Mouse (Mus musculus) cerebellum, adult 9-10 months (tissue): ENCODE data around the gene Yars.

Experiments
- DNase-seq: peaks from one replicate; pipeline ENCODE4 v3.0.0; 2022

The Yars gene

DNA sequence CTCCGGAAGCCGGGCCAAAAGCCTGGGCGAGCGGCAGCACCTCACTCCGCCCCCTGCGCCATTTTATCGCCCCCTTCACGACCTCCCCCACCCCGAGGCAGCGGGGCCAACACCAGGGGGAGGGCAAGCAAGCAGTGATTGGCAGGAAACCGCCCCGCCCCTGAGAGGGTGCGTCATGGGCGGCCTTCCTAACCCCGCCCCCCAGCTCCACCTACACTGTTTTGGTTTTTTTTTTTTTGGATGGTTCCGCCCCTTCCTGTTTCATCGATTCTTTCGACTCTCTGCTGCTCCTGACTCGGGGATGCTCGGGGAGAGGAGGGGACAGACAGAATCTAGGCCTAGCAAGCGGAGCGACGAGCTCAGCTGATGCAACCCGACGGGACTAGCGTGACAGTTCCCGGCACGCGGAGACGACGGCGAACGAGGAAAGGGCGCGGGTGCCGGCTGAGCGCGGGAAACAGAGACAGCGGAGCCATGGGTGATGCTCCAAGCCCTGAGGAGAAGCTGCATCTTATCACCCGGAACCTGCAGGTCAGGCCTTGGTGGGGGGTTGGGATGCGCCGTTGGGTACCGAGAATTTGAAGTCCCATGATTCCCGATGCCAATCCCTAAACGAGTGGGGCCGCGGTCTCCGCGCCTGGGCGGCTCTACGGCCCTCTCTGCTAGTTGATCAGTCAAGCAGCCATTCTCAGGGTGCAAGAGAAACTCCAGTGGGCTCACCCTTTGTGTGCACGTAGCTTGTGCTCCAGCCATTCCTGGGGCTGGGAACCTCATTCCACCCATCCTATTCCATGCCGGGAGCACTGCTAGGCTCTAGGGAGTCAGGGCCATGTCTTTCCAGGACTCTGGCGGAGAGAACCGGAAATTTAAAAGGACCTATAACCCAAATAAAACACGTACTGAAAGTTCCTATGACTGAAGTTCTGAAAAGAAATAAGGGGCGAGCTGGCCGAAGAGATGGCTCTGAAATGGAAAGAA, at the start of gene Yars, which contains the start of gene S100pbp:
Yars (plus strand) TSS at position 219 of the 978 bp plus-strand sequence.
S100pbp (minus strand) TSS at position 186 of the 978 bp plus-strand sequence.
- peak; percentile 98 for DNase-seq

DNA sequence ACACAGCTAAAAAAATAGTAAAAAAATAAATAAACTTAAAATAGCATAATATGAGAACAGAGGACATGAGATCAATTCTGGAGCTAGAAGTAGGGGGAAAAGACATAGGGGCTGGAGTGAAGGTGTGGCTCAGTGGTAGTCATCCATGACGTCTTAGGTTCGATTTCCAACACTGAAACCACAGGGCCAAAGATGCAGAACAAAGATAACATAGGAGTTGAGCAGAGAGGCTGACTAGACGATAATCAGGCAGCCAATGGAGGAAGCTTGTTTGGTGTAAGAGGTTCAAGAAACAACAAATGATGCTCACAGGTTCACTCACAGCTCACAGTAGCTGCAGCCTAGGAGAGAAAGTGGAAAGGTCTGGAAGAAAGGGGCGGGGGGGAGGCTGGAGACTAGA, 48.8 kb upstream of the Yars start:
- no peak for DNase-seq

DNA sequence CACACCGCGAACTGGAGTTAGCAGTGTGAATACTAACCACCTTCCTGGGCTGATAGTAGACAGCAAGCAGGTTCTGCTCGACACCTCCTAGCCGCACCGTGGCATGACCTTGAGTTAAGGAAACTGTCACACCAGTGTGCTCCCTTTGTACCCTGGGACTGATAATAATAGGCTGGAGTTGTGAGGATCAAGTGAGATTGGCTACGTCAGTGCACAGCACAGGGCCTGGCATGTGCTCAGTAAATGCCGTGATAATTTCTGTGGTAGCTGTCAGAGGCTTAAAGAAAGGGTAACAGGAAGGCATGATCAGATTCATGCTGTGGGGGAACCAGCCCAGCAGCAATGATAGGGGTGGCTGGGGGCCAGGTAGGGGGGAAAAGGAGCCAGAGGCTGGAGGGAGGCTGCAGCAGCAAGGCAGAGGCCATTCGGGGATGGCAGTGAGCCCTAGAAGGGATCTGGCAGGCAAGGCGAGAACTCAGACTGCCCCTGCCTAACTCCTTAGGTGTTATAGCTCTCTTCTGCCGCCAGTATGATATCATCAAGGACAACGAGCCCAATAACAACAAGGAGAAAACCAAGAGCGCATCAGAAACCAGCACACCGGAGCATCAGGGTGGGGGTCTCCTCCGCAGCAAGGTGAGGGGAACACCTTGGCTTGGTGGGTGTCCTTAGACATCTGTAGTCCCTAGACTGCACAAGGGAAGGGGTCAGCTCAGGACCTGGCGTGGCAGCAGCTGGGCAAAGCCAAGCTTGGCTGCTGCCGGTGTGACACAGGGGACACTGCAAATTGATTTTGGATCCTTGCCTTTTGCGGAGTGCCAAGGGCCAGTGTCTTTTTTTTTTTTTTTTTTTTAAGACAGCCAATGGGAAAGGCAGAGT, 47.8 kb upstream of the Yars start:
- no peak for DNase-seq

DNA sequence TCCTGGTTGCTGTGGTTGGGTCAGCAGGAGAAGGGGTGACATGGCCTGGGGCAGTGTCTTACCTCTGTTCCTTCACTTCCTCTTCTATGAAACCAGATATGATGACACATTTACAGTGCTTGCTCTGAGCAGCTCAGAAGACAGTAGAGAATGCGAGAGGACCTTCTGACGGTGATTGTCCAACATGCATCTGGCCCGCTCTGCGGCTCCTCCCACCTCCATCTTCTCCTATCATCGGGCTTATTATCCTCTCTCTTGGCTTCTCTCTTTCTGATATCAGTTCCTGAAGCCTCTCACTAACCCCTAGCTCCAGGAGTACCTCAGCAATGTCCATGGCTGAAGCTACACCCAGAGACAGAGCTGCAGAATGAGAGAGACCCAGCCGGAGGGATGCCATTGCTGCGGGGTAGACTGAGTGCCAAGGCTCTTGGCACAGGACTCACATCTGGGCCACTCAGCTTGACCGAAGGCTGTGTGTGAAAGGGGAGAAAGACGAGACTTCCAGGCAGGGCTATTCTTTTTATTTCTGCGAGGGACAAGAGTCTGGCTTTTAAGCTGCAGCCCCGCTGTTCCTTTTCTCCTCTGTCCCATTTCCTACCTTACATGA, 47.0 kb upstream of the Yars start:
- no peak for DNase-seq

DNA sequence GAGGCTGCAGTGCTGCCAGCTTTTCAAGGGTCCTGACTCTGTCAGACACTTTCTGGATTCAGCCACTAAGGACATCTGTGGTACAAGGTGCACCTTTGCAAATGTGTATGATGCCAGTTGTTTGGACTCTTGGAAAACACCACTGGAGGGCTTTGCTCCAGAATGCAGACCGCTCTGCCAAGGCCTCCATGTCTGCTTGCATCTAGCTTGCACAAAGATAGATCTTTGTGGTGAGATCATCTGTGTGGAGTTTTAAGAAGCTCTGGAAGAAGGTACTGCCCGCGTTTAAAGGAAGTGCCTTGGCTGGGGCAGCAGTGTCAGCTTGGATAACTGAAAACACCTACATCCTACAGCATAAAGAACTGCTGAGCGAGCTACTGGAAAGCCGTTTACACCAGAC, 46.1 kb upstream of the Yars start:
- no peak for DNase-seq

DNA sequence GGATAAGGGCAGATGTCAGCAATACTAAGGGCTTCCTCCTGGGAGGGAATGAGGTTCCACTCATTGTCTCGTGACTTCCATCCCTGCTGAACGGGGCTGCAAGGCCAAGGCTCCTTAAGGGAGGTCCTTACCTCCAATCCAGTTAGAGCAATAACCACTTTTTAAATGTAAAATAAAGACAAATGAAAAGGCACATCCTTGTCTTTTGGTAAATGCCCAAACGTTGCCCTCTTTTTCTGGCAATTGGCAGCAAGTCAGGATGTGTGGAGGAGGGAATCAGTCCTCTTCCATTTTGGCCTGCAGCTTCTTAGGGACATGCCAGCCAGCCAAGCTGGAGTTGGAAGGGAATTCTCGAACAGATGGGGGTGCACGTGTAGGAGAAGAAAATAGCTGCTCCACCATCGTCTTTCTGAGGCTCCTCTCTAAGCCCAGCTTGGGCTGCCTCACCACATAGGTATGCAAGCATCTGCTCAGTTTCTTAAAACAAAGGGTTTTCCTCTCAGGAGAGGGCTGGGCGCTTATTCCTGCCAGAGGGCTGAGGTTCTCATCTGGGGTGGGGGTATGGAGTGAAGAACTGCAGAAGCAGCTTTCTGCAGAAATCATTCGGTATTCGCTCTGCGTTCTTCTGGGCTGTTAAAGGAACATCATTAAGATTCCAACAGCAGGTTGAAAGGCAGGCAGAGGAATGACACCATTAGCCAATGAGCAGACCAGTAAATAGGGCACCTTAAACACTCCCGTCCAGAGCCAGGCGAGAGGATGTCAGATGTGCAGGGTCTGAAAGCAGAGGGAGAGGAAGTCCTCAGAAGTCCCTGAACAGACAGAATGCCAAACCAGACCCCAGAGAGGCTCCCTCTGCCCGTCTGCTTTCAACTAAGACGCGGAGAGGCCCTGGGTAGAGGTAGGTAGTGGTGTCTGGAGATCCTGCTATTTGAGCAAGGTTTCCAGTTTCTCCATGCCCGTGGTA, 44.9 kb upstream of the Yars start:
- peak; percentile 95 for DNase-seq

DNA sequence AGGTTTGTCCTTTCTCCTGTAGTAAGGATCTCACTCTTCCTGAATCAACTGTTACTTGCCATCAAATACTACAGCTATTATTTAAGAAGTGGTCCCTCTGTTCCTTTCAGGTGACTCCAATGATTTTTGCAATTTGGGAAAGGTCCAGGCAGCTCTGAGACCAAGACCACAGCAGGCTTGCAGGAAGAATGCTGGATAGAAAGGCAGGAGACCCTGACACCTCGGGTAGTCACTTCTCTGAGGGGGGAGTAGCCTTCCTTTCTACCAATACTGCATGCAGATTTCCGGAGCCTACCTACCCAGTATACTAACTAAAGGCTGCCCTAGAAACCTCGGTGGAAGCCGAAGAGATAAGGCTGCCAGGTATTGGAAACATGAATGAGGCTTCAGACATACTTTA, 44.1 kb upstream of the Yars start:
- DNase-seq = no peak

DNA sequence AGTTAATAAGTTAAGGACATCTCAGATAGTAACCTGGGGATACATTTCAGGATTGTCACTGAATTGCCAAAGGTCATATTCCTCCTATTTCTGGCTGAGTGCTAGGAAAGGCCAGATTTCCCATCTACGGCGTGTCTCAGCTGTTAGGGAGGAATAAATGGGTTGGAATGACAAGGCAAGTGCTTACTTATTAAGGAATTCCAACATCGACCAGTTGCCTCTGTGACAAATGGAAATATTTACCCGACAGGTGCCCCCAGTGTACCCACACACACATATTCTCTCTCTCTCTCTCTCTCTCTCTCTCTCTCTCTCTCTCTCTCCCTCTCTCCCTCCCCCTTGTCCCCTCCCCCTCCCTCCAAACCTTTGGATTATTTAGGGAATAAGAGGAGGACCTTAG, 43.6 kb upstream of the Yars start:
- no peak for DNase-seq

DNA sequence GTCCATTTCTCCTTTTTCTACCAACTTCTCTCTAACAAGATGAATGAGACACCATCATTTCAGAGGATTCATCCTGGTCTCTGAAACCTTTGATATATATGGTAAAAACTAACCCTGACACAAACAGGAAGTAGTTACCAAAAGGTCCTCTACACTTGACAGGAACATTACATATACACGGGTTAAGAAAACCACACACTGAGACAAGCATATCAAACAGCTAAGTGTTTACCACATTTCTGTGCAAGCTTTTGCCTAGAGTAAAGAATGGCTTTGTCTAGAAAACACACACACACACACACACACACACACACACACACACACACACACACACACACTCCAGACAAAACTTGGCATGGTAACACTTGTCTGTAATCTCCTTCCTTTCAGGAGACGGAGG, 43.2 kb upstream of the Yars start:
- DNase-seq = no peak

DNA sequence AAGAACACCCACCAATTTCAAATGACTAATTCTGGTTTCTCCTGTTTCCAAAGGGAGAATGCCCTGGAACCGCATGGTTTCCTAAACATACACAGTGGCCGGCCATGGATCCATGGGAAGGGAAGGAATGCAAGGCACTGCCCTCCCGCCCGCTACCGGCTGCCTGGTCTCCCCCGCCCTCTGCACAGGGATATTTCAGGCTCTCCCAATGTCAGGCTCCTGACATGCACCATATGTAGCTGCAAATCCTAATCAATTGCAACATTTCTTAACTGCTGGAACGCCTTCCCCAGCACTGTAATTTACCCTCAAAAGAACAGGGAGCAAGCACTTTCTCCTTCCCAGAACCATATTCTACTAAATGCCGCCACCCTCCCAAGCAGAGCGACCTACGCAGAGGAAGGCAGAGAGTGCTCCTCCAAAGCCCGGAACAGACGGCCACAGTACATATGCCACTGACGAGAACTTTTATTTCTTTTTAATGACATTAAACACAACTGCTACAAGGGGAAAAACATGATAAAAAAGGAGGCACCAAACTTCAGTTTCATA, 41.9 kb upstream of the Yars start:
- no peak for DNase-seq

DNA sequence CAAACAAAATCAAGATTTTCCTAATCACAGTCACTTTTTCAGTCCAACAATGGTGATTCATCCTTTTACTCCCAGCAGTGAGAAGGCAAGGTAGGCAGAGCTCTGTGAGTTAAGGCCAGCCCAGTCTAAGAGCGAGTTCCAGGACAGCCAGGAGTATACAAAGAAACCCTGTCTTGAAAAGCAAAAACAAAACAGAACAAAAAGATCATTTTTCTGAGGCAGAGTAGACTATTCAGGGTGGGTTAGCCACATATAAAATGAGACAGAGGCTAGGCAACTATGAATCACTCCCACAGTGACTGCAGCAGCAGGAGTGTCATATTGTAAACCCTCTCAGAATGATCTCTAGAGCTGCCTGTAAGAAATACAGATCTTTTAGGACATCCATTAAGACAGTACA, 40.2 kb upstream of the Yars start:
- DNase-seq = no peak

DNA sequence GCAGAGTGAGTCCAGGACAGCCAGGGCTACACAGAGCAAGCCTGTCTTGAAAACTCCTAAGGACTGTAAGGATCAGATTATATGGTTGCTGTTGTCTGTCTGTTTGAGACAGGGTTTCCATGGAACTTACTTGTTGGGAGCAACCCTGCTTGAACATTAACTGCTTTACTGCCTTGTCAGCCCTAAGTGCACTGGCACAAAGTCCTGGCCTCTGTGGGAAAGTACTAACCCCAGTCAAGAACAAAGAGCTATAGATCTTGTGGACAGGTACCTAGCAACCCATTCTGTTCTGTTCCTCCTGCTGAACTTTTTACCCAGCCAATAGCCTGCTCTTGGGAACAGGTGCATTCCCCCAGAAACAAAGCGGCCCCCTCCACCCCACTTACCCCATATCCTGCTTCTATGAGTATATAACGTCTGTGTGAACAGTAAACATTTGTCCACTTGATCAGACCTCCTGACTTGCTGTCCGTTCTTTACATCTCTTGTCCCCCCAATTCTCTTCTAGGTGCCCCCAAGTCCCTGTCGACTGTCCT, 38.2 kb upstream of the Yars start:
- DNase-seq = no peak

DNA sequence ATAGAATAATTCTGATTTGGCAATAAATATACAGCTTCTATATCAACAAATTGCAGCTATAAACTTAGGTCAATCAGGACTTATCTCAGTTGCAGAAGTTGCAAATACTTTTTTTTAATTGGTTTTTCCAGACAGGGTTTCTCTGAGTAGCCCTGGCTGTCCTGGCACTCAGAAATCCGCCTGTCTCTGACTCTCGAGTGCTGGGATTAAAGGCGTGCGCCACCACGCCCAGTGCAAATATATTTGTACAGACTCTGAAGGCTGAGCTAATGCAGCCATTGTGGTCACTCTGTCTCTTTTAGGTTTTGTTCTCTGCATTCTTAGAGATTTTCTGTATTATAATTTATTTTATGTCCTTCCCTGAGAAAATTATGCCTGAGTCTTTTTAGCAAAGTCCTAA, 32.0 kb upstream of the Yars start:
- no peak for DNase-seq

DNA sequence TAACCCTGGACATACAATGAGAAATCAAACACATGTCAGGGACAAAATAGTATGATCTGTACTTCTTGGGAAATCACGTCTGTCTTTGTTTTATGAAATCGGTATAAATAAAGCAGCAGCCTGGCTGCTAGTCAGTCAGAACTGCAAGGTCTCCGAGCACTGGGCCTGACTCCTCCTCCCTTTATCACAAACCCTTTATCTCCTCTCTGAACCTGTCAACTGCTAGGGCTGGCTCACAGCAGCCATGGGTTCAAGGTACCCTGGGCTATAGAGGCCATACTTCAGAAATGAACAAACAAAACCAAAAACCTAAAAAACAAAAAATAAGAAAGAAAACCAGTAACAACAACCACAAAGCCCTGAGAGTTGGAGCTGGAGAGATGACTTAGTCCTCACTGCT, 31.0 kb upstream of the Yars start:
- DNase-seq = no peak

DNA sequence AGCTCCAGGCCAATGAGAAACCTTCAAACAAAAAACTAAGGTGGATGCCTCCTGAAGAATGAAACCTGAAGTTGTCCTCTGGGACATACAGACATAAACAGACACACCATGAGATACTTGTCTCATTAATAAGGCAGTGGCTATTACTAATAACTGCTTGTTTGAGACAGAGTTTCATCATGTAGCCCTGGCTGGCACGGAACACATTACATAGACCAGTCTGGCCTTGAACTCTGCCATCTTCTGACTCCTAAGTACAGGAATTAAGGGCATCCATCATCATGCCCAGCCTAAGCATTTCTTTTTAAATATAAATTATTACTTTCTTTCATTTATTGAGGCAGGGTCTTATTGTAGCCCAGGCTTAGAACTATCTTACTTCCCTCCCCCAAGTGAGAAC, 28.5 kb upstream of the Yars start:
- no peak for DNase-seq

DNA sequence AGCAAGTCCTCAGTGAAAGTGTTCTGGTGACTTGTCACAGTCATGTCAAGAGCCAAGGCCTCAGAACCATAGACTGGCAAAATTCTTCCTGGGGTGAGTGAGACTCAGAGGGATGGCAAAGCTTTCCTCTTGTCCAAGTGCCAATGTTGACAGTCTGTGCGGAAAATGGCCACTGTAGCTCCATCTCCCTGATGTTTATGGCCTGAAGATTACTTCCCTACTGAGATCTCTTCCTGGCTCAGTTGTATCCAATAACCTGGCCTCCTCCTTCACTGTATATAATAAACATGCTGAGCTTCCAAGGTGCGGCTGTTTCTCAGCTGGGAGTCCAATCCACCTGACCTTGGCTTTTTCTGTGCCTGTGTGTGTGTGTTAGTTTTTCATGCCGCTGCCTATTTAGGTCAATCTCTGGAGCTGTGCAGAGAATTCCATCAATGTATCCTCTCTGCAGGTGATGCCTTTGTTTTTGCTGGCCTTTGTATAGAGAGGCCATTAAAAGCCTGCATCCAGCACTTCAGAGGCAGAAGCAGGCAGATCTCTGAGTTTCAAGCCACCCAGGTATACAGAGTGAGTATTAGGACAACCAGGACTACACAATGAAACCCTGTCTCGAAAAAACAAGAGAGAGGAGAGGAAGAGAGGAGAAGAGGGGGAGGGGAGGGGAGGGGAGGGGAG, 27.8 kb upstream of the Yars start:
- DNase-seq = peak; percentile 82

DNA sequence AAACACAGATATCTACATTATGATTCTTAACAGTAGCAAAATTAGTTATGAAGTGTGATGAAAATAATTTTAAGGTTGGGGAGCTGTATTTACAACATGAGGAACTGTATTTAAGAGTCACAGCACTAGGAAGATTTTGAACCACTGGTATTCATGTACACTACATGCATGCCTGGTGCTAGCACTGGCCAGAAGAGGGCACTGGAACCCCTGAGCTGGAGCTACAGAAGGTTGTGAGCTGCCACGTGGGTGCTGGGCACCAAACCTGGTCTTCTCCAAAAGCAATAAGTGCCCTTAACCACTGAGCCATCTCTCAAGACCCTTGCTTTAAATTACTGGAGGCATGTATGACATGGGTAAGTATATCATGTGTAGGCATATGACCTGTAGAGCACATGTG, 17.0 kb upstream of the Yars start:
- DNase-seq = no peak

DNA sequence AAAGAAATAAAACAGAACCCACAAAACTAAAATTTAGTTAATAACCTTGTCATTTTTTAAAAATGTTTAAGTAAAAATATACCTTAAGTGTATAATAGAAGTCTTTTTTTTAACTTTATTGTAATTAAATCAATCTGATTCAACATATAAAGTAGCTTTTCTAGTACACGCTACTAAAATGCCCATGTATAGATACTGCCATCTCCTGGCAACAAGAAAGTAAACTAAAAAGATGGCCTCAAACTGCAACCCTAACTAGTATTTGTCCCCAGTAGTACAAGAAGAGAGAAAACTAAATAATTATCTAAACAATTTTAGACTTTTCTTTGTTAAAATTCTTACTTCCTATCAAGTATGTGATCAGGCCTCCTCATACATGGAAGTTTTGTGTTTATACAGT, 10.0 kb upstream of the Yars start:
- peak; percentile 50 for DNase-seq

DNA sequence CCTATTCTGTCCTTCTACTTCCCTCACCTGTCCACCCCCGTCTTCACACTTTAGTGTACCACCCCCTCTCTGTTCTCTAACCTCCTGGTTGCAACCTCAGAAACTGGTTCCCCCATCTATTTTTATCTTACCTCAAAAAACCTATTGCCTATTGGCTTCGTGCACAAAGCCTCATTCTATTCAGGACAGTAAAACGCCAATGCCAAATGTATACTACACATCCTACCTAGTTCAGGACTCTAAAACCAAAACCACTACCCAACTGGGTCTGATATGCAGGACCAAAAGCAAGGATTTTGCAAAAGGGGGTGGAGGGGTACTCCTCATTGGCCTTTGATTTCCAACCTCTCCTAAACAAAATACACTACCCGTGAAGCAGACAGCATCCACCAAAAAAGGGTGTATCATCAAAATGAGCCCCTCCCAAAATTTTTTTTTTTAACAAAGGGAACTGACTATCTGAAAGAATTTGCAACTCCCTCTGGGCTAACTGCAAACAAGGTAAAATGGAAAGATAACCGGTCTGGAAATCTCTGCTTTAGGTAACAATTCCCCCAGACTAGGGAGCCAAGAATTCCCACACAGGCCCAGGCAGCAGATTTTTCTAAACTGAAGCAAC, 1.4 kb upstream of the Yars start:
- DNase-seq = peak; percentile 49

DNA sequence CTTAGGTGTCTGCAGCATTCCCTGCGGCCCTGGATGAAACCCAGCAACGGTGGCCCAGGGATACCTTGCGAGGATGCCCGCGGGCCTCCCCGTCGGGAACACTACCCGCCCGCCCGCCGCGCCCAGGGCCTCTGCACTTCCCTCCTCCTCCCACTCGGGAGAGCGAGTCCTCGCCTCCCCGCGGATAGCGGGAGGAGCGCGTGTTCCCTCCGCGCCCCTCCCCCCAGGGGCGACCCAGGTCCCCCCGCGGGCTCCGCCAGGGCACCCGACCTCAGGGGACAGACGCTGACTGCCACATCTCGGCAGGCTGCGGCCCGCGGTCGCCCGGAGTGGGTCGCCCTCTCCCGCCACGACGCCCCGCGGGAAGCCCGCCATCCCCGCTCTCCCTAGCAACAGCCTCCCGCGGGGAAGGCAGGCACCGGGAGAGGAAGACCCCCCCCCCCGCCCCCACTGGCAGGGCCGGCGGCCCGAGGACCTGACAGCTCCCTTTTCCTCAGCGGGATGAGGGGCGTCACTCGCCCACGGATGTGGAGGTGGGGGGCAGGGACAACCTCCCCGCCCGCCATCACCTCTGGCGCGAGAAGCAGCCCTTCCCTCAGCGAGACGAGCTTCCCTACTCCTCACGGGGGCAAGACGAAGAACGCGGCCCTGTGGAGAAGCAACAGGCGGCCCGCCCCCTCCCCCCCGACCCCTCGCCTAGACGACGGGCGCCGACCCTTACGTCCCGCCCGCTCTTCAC, 588 bp upstream of the Yars start:
- peak; percentile 72 for DNase-seq
